16 mouse cellular contexts compared by ENCODE assay signal in the genomic region with DNA sequence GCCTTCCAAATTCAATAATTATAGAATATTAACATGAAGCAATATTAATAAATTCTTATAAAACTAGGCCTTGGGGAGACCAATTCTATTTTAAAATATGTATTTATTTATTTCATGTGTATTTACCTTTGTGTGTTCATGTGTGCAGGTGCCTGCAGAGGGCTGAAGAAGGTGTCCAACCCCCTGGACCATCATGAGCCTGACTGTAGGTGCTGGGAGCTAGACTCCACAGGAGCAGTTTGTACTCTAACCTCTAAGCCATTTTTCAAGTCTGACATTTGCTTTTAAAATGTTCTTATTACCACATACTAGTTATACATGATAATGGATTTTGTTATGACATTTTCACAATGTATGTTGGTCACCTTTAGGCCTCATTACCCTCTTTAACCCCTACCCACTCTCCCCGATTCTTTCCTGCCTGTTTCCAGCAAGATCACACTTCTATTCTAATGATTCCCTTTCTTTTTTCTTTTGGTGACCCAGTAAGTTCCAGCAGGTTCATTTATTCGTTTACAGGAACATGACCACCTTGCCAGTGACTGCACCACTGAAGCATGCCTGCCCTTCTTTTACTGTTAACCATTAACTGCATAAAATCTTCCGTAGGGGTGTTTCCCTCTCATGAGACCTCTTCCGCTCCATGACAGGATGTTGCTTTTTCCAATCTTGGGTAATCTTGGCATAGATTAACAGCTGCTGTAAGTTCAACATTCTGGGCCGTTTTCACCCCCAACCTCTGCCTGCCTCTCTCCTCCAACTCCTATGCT. TPM values are rescaled to one million over a fixed set of nuclear protein-coding genes. Genes with fewer than 3 reads are reported as not detected.
"Had no signal": no experiment of that assay in that cellular context is flagged by ENCODE, and none has a peak within 500 bp of the region (broad histone marks: within the 10 kb centered on the region; RNA-seq: fewer than 3 reads in every experiment).

No protein-coding gene starts in this region.

- H3K9ac ChIP-seq: liver, embryonic 13.5 days; midbrain, embryonic 13.5 days; neural tube, embryonic 13.5 days had no signal

- H3K27ac ChIP-seq: liver, embryonic 13.5 days; midbrain, embryonic 13.5 days; neural tube, embryonic 13.5 days had no signal

- H3K4me2 ChIP-seq: liver, embryonic 13.5 days; midbrain, embryonic 13.5 days; neural tube, embryonic 13.5 days had no signal

- H3K9me3 ChIP-seq: liver, embryonic 13.5 days; midbrain, embryonic 13.5 days; neural tube, embryonic 13.5 days had no signal

- H3K27me3 ChIP-seq: liver, embryonic 13.5 days; midbrain, embryonic 13.5 days; neural tube, embryonic 13.5 days had no signal

- DNase-seq: liver, embryonic 13.5 days; lung, adult 2 months; lung, postnatal 14 days; lung, postnatal 4 days; retina, postnatal 1 day; thymus, adult 18-20 months; thymus, postnatal 14 days; thymus, postnatal 4 days had no signal

- H3K4me3 ChIP-seq: liver, embryonic 13.5 days; midbrain, embryonic 13.5 days; myocyte; neural tube, embryonic 13.5 days had no signal

- H3K4me1 ChIP-seq: liver, embryonic 13.5 days; midbrain, embryonic 13.5 days; neural tube, embryonic 13.5 days had no signal

- ATAC-seq: inflammation-experienced regulatory T-cells, adult 6 months; intestine, embryonic 16.5 days; midbrain, embryonic 13.5 days; midbrain, embryonic 16.5 days had no signal

- H3K36me3 ChIP-seq: liver, embryonic 13.5 days; midbrain, embryonic 13.5 days; neural tube, embryonic 13.5 days had no signal

RNA-seq across cellular contexts. Expression of a gene that starts 36.8 kb away (rescaled TPM):
- total RNA-seq: monocyte, adult 5-6 weeks; neutrophil, adult 5-6 weeks had no signal
- polyA plus RNA-seq: inflammation-experienced regulatory T-cells, adult 6 months; myocyte had no signal
